ENCODE assay signal across 9 mouse cellular contexts in the genomic region with DNA sequence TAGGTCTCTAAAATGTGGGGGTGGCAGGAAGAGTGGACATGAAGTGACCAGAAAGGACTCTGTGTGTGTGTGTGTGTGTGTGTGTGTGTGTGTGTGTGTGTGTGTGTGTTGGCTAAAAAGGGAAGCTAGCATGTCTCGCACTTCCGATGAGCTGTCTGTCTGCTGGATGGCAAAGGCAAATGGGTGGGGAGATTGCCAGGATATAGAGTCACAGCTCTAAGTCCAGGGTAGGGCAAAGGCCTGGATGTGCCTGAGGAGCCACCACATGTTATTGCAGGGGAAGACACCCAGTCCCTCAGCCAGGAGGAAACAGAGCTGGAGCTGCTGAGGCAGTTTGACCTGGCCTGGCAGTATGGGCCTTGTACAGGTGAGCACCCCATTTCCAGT. TPM values are rescaled to one million over a fixed set of nuclear protein-coding genes. Genes with fewer than 3 reads are reported as not detected.
A peak's percentile ranks its signal among the peaks of the same experiment; 100 is the strongest.
DNase-seq lines count a peak whose midpoint lies in the region; ATAC-seq and TF ChIP-seq lines count a peak whose summit lies in the region.
"Had no signal": no experiment of that assay in that cellular context is flagged by ENCODE, and none has a peak within 500 bp of the region (broad histone marks: within the 10 kb centered on the region; RNA-seq: fewer than 3 reads in every experiment).

No protein-coding gene starts in this region.

- H3K27ac ChIP-seq in kidney, postnatal 0 days: peak overlapping the region; percentile 93
- H3K27ac ChIP-seq in heart, postnatal 0 days (ENCODE audit: low read depth): peak overlapping the region; percentile 79

- H3K4me3 ChIP-seq in kidney, postnatal 0 days (replicated peaks; ENCODE audit: low read depth, low read length): peak overlapping the region; percentile 41
- H3K4me3 ChIP-seq in heart, postnatal 0 days (ENCODE audit: low read depth, low read length): peak overlapping the region; percentile 60

- TF ChIP-seq EP300 in heart, postnatal 0 days (IDR thresholded peaks at IDR 0.05; ENCODE audit: low read depth): no peak

- H3K9me3 ChIP-seq in kidney, postnatal 0 days (replicated peaks; ENCODE audit: low read length): no peaks in the 10 kb centered on the region
- H3K9me3 ChIP-seq in heart, postnatal 0 days (replicated peaks; ENCODE audit: control insufficient read depth, low read length): no peaks in the 10 kb centered on the region

- ATAC-seq in kidney, postnatal 0 days (replicated peaks; ENCODE audit: low FRiP score, low read depth): peak; percentile 7; the same call in 1 of the 2 replicates
- ATAC-seq in heart, postnatal 0 days (ENCODE audit: insufficient read depth, low read depth): peak; percentile 17

- H3K9ac ChIP-seq in kidney, postnatal 0 days (ENCODE audit: low read depth, low read length): peak overlapping the region; percentile 51
- peak overlapping the region; percentile 59 for H3K9ac ChIP-seq in heart, postnatal 0 days (replicated peaks; ENCODE audit: low read depth, low read length)

- 41% methylated on average over 2 of the region's 2 CpGs for WGBS in kidney, postnatal 0 days
- 9% methylated on average over 2 of the region's 2 CpGs for WGBS in heart, postnatal 0 days

- H3K27me3 ChIP-seq in kidney, postnatal 0 days (ENCODE audit: insufficient read depth, low read length): no peaks in the 10 kb centered on the region; the same call in 1 of the 2 replicates
- H3K27me3 ChIP-seq in heart, postnatal 0 days (ENCODE audit: control insufficient read depth, insufficient read depth, low read length): no peaks in the 10 kb centered on the region

- H3K4me1 ChIP-seq in kidney, postnatal 0 days (replicated peaks; ENCODE audit: insufficient read depth, low read length): peaks cover 20% of the 10 kb centered on the region
- peaks cover 5% of the 10 kb centered on the region; the same call in 1 of the 2 replicates for H3K4me1 ChIP-seq in heart, postnatal 0 days (ENCODE audit: control insufficient read depth, insufficient read depth)

- TF ChIP-seq CTCF in kidney, postnatal 0 days (IDR thresholded peaks at IDR 0.05; ENCODE audit: low read depth): no peak
- no peak for TF ChIP-seq CTCF in heart, postnatal 0 days (IDR thresholded peaks at IDR 0.05; ENCODE audit: low read depth)

- no peak for DNase-seq in kidney, postnatal 0 days (ENCODE audit: low spot score)
- DNase-seq in kidney, postnatal 14 days: no peak
- DNase-seq in adipocyte (ENCODE audit: low spot score): peak; percentile 92
- DNase-seq in heart, postnatal 0 days (ENCODE audit: low spot score): no peak
- DNase-seq in lung, postnatal 25 days (ENCODE audit: low spot score): peak; percentile 79
- DNase-seq in adrenal gland, adult (ENCODE audit: inconsistent age in 2 of 2, low spot score in 1 of 2): no peak
- no peak for DNase-seq in retina, postnatal 1 day
- no peak for DNase-seq in spleen, postnatal 10 days (ENCODE audit: low spot score in 2 of 2)

- peak overlapping the region; percentile 63 for H3K4me2 ChIP-seq in kidney, postnatal 0 days (ENCODE audit: low read length)
- peak overlapping the region; percentile 80 for H3K4me2 ChIP-seq in heart, postnatal 0 days (ENCODE audit: low read depth, low read length)

- H3K36me3 ChIP-seq in kidney, postnatal 0 days (ENCODE audit: insufficient read depth, low read length): no peaks in the 10 kb centered on the region
- no peaks in the 10 kb centered on the region for H3K36me3 ChIP-seq in heart, postnatal 0 days (replicated peaks; ENCODE audit: control insufficient read depth, insufficient read depth, low read length)

RNA-seq across cellular contexts. Expression of gene Pold4, which starts 0.5 kb away (rescaled TPM):
- polyA plus RNA-seq in kidney, postnatal 0 days (2015; fragmentation: Nextera tagmentation; extraction: Ambion mirVana): 40.9 and 43.6 TPM in 2 replicates
- 18.6 and 30.8 TPM in 2 replicates for total RNA-seq in heart, postnatal 0 days (2014; rRNA removed; ENCODE audit: low replicate concordance)
- polyA plus RNA-seq in heart, postnatal 0 days (2015; fragmentation: Nextera tagmentation; extraction: Ambion mirVana): 23.0 and 27.9 TPM in 2 replicates

RNA-seq across cellular contexts. Expression of gene AC109138.7, which starts 18.0 kb away (rescaled TPM):
- not detected in 2 replicates for polyA plus RNA-seq in kidney, postnatal 0 days (2015; fragmentation: Nextera tagmentation; extraction: Ambion mirVana)
- not detected in 2 replicates for total RNA-seq in heart, postnatal 0 days (2014; rRNA removed; ENCODE audit: low replicate concordance)
- not detected in 2 replicates for polyA plus RNA-seq in heart, postnatal 0 days (2015; fragmentation: Nextera tagmentation; extraction: Ambion mirVana)
- polyA plus RNA-seq: brain, embryonic 14.5 days had no signal

RNA-seq across cellular contexts. Expression of gene Clcf1, which starts 18.1 kb away (rescaled TPM):
- polyA plus RNA-seq in kidney, postnatal 0 days (2015; fragmentation: Nextera tagmentation; extraction: Ambion mirVana): 6.5 and 6.7 TPM in 2 replicates
- total RNA-seq in heart, postnatal 0 days (2014; rRNA removed; ENCODE audit: low replicate concordance): 3.4 and 14.7 TPM in 2 replicates
- polyA plus RNA-seq in heart, postnatal 0 days (2015; fragmentation: Nextera tagmentation; extraction: Ambion mirVana): 0.67 and 0.91 TPM in 2 replicates

RNA-seq across cellular contexts. Expression of gene Rad9a, which starts 30.7 kb away (rescaled TPM):
- polyA plus RNA-seq in kidney, postnatal 0 days (2015; fragmentation: Nextera tagmentation; extraction: Ambion mirVana): 22.8 and 25.7 TPM in 2 replicates
- total RNA-seq in heart, postnatal 0 days (2014; rRNA removed; ENCODE audit: low replicate concordance): 9.5 and 12.3 TPM in 2 replicates
- polyA plus RNA-seq in heart, postnatal 0 days (2015; fragmentation: Nextera tagmentation; extraction: Ambion mirVana): 9.5 and 9.7 TPM in 2 replicates

RNA-seq across cellular contexts. Expression of gene Ssh3, which starts 36.8 kb away (rescaled TPM):
- 15.6 and 18.8 TPM in 2 replicates for polyA plus RNA-seq in kidney, postnatal 0 days (2015; fragmentation: Nextera tagmentation; extraction: Ambion mirVana)
- 11.5 and 11.6 TPM in 2 replicates for total RNA-seq in heart, postnatal 0 days (2014; rRNA removed; ENCODE audit: low replicate concordance)
- 6.2 and 6.4 TPM in 2 replicates for polyA plus RNA-seq in heart, postnatal 0 days (2015; fragmentation: Nextera tagmentation; extraction: Ambion mirVana)

Comparison
In these comparisons a context has a peak if more than half of its experiments do, and no peak if none do; other contexts are left out.
1. DNase-seq: peak in adipocyte (single experiment) and lung, postnatal 25 days (single experiment); none in kidney, postnatal 0 days (single experiment), kidney, postnatal 14 days (single experiment), heart, postnatal 0 days (single experiment), adrenal gland, adult (0 of 2), retina, postnatal 1 day (single experiment) and spleen, postnatal 10 days (0 of 2).